Mouse (Mus musculus) spleen, postnatal 14 days (tissue): ENCODE data around the gene Phkb.

Source experiments
- DNase-seq, 2 experiments: peaks; one replicate each; pipeline ENCODE4 v3.0.0; 2021 to 2022; ENCODE audit warnings: low spot score in 2 of 2

The Phkb gene

DNA sequence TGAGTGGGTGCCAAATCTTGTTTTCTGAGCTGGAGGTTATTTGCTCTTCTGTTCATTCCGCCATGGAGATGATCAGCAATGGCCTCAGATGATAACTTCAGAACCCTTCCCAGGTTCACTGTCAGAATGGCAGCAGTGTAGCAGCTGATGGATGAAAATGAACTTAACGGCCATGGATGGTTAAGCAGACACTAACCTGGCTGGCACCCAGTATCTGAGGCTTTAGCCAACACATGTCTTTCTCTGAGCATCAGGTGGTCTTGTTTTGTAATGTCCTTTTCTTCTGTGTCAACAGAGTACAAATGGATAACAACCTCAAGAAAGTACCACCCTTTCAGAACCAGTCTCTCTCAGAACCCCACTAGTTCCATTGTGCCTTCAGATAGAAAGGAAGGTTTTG is 246.0 kb downstream of the Phkb start:
- no peak for DNase-seq

GRCm38 (mm10) chr8:86087468-86087867 is 246.7 kb downstream of the Phkb start:
- DNase-seq: no peak

GRCm38 (mm10) chr8:86090666-86091065 is 249.9 kb downstream of the Phkb start:
- no peak for DNase-seq
